Mouse (Mus musculus) lung, postnatal 0 days (tissue): ENCODE measurements around the gene Rab43.

Experiments used
- CTCF ChIP-seq: IDR thresholded peaks from 2 replicates; pipeline ENCODE4 v1.5.1; 2016; ENCODE audit warnings: antibody characterized with exemption, mild to moderate bottlenecking
- EP300 ChIP-seq: IDR thresholded peaks from 2 replicates; pipeline ENCODE4 v1.6.1; 2016; ENCODE audit warnings: antibody characterized with exemption, mild to moderate bottlenecking, control low read depth

DNA sequence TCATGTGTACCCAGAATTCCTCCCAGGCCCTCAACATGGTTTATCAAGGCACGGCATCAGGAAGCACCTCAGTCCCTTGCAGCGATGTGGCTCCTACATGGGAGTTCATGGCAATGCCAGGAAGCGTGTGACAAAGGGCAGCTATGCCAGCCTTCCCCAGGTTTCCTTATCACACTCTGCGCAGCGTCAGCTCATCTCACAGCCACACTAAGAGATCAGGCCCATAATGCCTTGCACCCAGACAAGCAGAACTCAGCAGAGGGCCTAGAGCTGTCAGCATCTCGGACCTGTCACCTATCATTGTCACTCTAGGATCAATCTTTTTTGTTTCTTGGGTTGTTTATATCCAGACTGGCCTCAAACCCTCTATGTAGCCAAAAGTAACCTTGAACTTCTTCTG lies 12.4 kb downstream of the Rab43 start:
- TF ChIP-seq EP300 (no peak), CTCF (no peak)
